Mouse (Mus musculus) neural tube, embryonic 14.5 days (tissue): ENCODE data around the gene Serf2. TPM values are rescaled to one million over a fixed set of nuclear protein-coding genes. Genes with fewer than 3 reads are reported as not detected.
A peak's percentile ranks its signal among the peaks of the same experiment; 100 is the strongest.
"Not testable (repeated sequence)": the region's sequence is repeated elsewhere in the genome, so short reads cannot be mapped to it uniquely, and the experiment has no call there.

Experiments
- ATAC-seq: fragments of 200-750 bp; cut with Nextera tagmentation; 2 replicates; pipeline ENCODE4 v1.8.0; 2017; ENCODE audit warnings: low read depth, mild to moderate bottlenecking, moderate TSS enrichment, moderate library complexity
- H3K27ac ChIP-seq: fragments of 300-500 bp; sonication (generic); 2 replicates; pipeline ENCODE4 v1.5.1; 2014; ENCODE audit warnings: low read depth, mild to moderate bottlenecking, control low read depth, low read length, moderate library complexity, mixed read lengths
- H3K27me3 ChIP-seq: fragments of 300-500 bp; sonication (generic); 2 replicates; pipeline ENCODE4 v1.6.1; 2014; ENCODE audit warnings: low read length; ENCODE audit not compliant: control insufficient read depth, insufficient read depth
- H3K36me3 ChIP-seq: fragments of 300-500 bp; sonication (generic); 2 replicates; pipeline ENCODE4 v1.6.1; 2014; ENCODE audit warnings: low read length, mixed read lengths; ENCODE audit not compliant: control insufficient read depth, insufficient read depth
- H3K4me1 ChIP-seq: fragments of 300-500 bp; sonication (generic); 2 replicates; pipeline ENCODE4 v1.6.1; 2014; ENCODE audit warnings: low read length; ENCODE audit not compliant: control insufficient read depth, insufficient read depth
- H3K4me2 ChIP-seq: fragments of 300-500 bp; sonication (generic); 2 replicates; pipeline ENCODE4 v1.6.1; 2014; ENCODE audit warnings: mild to moderate bottlenecking, low read depth, low read length, control low read depth
- H3K4me3 ChIP-seq: fragments of 300-500 bp; sonication (generic); 2 replicates; pipeline ENCODE4 v1.5.1; 2014; ENCODE audit warnings: low read depth, low read length, control low read depth, mixed read lengths
- H3K9ac ChIP-seq: fragments of 300-500 bp; sonication (generic); replicated peaks from 2 replicates; pipeline ENCODE4 v1.6.1; 2014; ENCODE audit warnings: low read depth, mild to moderate bottlenecking, control low read depth, low read length, mixed read lengths
- H3K9me3 ChIP-seq: fragments of 300-500 bp; sonication (generic); 2 replicates; pipeline ENCODE4 v1.6.1; 2016; ENCODE audit warnings: low read length; ENCODE audit not compliant: control insufficient read depth
- WGBS: fragments of 180-500 bp; shearing (Covaris S2); extraction: QIAGEN DNeasy Blood & Tissue Kit; methylation state at CpG from one replicate; pipeline ENCODE4 v1.1.7; 2014; 5-methylcytosine and 5-hydroxymethylcytosine counted together
- microRNA-seq: library from miRNA; unstranded; fragments of <30 nt; microRNA quantifications from one replicate; pipeline ENCODE4, GENCODE M21; 2016
- polyA plus RNA-seq: library from polyadenylated mRNA; unstranded; fragments of >200 nt; fragmentation: Nextera tagmentation; extraction: Ambion mirVana; gene quantifications from 2 replicates; pipeline ENCODE4 v1.2.1, GENCODE M21; 2014

The Serf2 gene
- polyA plus RNA-seq, 1 experiment from 2014 or later, result 303 TPM

DNA sequence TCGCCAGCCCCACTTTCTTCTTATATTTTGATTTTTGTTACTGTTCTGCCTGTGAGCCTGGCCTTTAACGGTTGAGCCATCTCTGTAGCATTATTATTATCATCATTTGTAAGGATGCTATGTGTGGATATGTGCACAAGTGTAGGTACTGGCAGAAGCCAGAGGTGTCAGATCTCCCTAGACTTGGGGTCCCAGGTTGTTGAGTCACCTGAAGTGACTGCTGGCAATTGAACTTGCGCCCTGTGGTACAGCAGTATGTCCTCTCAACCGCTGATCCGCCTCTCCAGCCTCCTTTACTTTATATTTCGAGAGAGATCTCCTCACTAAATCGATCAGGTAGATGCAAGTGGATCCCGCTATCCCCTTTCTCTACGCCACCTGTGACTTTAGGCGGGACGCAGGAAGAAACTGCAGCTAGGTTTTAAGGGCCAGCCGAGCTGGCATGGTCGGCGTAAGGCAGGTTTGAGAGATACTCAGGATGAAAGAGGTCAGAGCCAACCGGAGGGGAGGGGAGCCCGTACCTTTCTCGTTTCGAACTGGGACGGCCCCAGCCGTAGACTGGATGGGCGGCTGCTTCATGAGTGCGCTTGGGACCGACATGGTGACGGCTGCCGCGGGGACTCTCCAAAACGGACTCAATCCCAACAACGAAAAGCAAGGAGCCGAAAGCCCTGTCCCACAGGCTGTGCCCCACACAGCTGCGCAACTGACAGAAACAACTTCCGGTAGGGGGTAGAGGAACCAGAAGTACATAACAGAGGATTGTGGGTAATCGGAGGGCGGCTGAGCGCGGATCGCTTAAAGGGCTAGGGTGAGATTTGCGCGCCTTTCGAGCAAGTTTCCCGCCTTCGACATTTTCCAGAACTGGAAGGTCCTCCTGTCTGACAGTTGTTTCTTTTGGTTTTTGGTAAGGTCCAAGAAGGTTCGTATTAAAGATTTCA is 57.2 kb downstream of the Serf2 start, which contains the start of the genes Mfap1a and Wdr76:
Mfap1a (minus strand) TSS at position 724 of the 941 bp plus-strand sequence.
Wdr76 (plus strand) TSS at position 782 of the 941 bp plus-strand sequence.
- 3% methylated on average over 38 of the region's 42 CpGs for WGBS
- Histone ChIP-seq H3K4me2 (peak within 1 kb of the TSS; percentile 58), H3K9ac (peak within 1 kb of the TSS; percentile 50), H3K4me1 (peaks cover 13% of the 10 kb centered on the region; the same call in 1 of the 2 replicates), H3K4me3 (peak within 1 kb of the TSS; percentile 49)
- not testable (repeated sequence) for H3K27me3 ChIP-seq, H3K9me3 ChIP-seq, H3K36me3 ChIP-seq, H3K27ac ChIP-seq
- peak; percentile 94 for ATAC-seq

GRCm38 (mm10) chr2:121507173-121507950 is 58.4 kb downstream of the Serf2 start:
- peak overlapping the region; percentile 58 for H3K4me2 ChIP-seq
- 25% methylated on average over 12 of the region's 12 CpGs for WGBS
- no peak for ATAC-seq
- no peak overlapping the region; the same call in 1 of the 2 replicates for H3K9ac ChIP-seq
- no peak overlapping the region for H3K27ac ChIP-seq
- peaks cover 13% of the 10 kb centered on the region; the same call in 1 of the 2 replicates for H3K4me1 ChIP-seq
- H3K9me3 ChIP-seq, result no peaks in the 10 kb centered on the region
- peak overlapping the region; percentile 49 for H3K4me3 ChIP-seq
- no peaks in the 10 kb centered on the region for H3K36me3 ChIP-seq
- H3K27me3 ChIP-seq, result no peaks in the 10 kb centered on the region

Small RNAs within 50 kb of the gene (microRNA-seq; reads per million reads assigned to microRNA genes)
- not detected for gene Gm22953

Other genes with a start within 250 kb of the Serf2 start
- gene Trp53bp1, start 177.8 kb upstream of the Serf2 start, polyA plus RNA-seq, result 161 and 185 TPM in 2 replicates
- 39.7 and 65.1 TPM in 2 replicates for gene Map1a, start 159.6 kb upstream of the Serf2 start, polyA plus RNA-seq
- 20.3 and 23.5 TPM in 2 replicates for gene Ppip5k1, start 93.8 kb upstream of the Serf2 start, polyA plus RNA-seq
- gene Ckmt1, start 91.5 kb upstream of the Serf2 start, polyA plus RNA-seq, result 83.5 and 108 TPM in 2 replicates
- not detected in 2 replicates for gene Strc, start 62.0 kb upstream of the Serf2 start, polyA plus RNA-seq
- gene Pdia3, start 35.4 kb upstream of the Serf2 start, polyA plus RNA-seq, result 219 and 309 TPM in 2 replicates
- gene Catsper2, start 35.4 kb upstream of the Serf2 start, polyA plus RNA-seq, result 4.8 and 7.8 TPM in 2 replicates
- gene Ell3, start 4.9 kb upstream of the Serf2 start, polyA plus RNA-seq, result 1.2 and 2.1 TPM in 2 replicates
- gene Hypk, start 4.1 kb downstream of the Serf2 start, polyA plus RNA-seq, result 89.1 and 105 TPM in 2 replicates
- gene Serinc4, start 7.6 kb downstream of the Serf2 start, polyA plus RNA-seq, result 0.95 and 1.7 TPM in 2 replicates
- gene Mfap1b, start 24.9 kb downstream of the Serf2 start, polyA plus RNA-seq, result 77.1 and 79.2 TPM in 2 replicates
- gene Mfap1a, start 57.5 kb downstream of the Serf2 start, polyA plus RNA-seq, result 28.3 and 33.0 TPM in 2 replicates
- 4.0 and 4.2 TPM in 2 replicates for gene Wdr76, start 57.5 kb downstream of the Serf2 start, polyA plus RNA-seq